Mouse (Mus musculus) testis, adult 2 months (tissue): ENCODE measurements around the gene Sgk1.

ENCODE experiments used
- CTCF ChIP-seq: fragments of 200-500 bp; IDR thresholded peaks from 2 replicates; pipeline ENCODE4 v1.5.1; 2012; ENCODE audit warnings: low read depth, mild to moderate bottlenecking, inconsistent platforms, low read length, moderate library complexity; ENCODE audit not compliant: control insufficient read depth, insufficient read depth, insufficient replicate concordance
- POLR2A ChIP-seq: fragments of 200-500 bp; IDR thresholded peaks from 2 replicates; pipeline ENCODE4 v1.6.1; 2012; ENCODE audit warnings: low read depth, mild to moderate bottlenecking, inconsistent platforms, low read length, moderate library complexity; ENCODE audit not compliant: control insufficient read depth

DNA sequence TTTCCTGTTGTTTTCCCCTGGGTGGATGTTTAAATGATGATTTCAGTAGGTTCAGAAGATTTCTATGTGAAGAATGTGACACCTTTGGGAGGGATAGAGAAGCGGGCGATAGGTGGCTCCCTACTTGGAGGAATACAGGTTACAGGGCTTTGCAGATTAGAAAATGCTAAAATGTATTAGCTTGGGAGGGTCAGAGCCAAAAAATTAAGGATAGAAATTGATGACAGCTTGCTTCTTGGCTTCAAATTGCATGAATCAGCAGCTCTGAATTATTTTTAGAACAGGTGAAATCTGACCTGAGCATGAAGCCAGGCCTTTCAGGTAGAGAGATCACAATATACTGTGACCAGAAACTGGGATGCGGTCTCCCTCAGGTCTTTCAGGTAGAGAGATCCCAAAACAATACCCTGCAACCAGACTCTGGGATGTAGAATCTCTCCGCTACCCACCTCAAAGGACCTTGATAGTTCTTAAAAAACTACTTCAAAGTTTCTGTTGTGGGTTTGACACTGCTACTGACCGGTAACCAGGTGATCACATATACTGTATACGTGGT is 61.2 kb downstream of the Sgk1 start:
- TF ChIP-seq POLR2A (no peak), CTCF (no peak)
